Mouse (Mus musculus) liver, adult 2 months (tissue): ENCODE data around the gene Tmem209.
A peak's percentile ranks its signal among the peaks of the same experiment; 100 is the strongest.

Source experiments
- CTCF ChIP-seq: fragments of 200-500 bp; IDR thresholded peaks from 2 replicates; pipeline ENCODE4 v1.5.1; 2011; ENCODE audit warnings: low read depth, low read length, control low read depth
- POLR2A ChIP-seq: fragments of 200-500 bp; IDR thresholded peaks from 2 replicates; pipeline ENCODE4 v1.6.1; 2011; ENCODE audit warnings: low read length, control low read depth; ENCODE audit not compliant: insufficient read depth; ENCODE audit errors: extremely low read depth

- TF ChIP-seq CTCF (peak; percentile 89), POLR2A (no peak)
Measured at GRCm38 (mm10) chr6:30535340-30535739, 25.8 kb upstream of the Tmem209 start.
